Mouse (Mus musculus) CH12.LX (cell line): ENCODE data around the gene Zdhhc19.

Source experiments
- CTCF ChIP-seq, 2 experiments: IDR thresholded peaks in 1 of 2; conservative IDR thresholded peaks in 1 of 2; 2 replicates each; pipeline ENCODE4 v1.5.1; 2011 to 2012; ENCODE audit warnings: low read depth in 2 of 2, low read length in 2 of 2, improper control_type of control experiment in 1 of 2, inconsistent platforms in 1 of 2, mild to moderate bottlenecking in 1 of 2, moderate library complexity in 1 of 2
- JUND ChIP-seq: conservative IDR thresholded peaks from 2 replicates; pipeline ENCODE4 v1.6.1; 2011; ENCODE audit warnings: low read depth, low read length, improper control_type of control experiment
- MAFK ChIP-seq: IDR thresholded peaks from 2 replicates; pipeline ENCODE4 v1.6.1; 2011; ENCODE audit warnings: low read length, improper control_type of control experiment; ENCODE audit not compliant: insufficient replicate concordance
- MEF2A ChIP-seq: IDR thresholded peaks from 2 replicates; pipeline ENCODE4 v1.6.1; 2014; ENCODE audit warnings: low read depth, mild to moderate bottlenecking, inconsistent platforms, low read length, improper control_type of control experiment, borderline replicate concordance
- ZC3H11A ChIP-seq: IDR thresholded peaks from 2 replicates; pipeline ENCODE4 v1.6.1; 2012; ENCODE audit warnings: low read depth, mild to moderate bottlenecking, inconsistent platforms, low read length, improper control_type of control experiment
- ZKSCAN1 ChIP-seq: IDR thresholded peaks from 2 replicates; pipeline ENCODE4 v1.6.1; 2012; ENCODE audit warnings: low read depth, inconsistent platforms, low read length, improper control_type of control experiment, borderline replicate concordance
- ZMIZ1 ChIP-seq: IDR thresholded peaks from 2 replicates; pipeline ENCODE4 v1.6.1; 2012; ENCODE audit warnings: low read depth, mild to moderate bottlenecking, inconsistent platforms, low read length, improper control_type of control experiment

GRCm38 (mm10) chr16:32463426-32463825 is 32.6 kb upstream of the Zdhhc19 start:
- TF ChIP-seq CTCF (conservative IDR thresholded peaks at IDR 0.05 in 1 of 2, IDR thresholded peaks at IDR 0.05 in 1 of 2; ENCODE audit: low read depth in 2 of 2, low read length in 2 of 2) (no peak), MAFK (no peak), ZKSCAN1 (no peak), MEF2A (no peak), ZMIZ1 (no peak), ZC3H11A (no peak), JUND (no peak)
